Mouse (Mus musculus) kidney, postnatal 36 days (tissue): Measurements from ENCODE around the gene Irgq.
"Not testable (repeated sequence)": the region's sequence is repeated elsewhere in the genome, so short reads cannot be mapped to it uniquely, and the experiment has no call there.

Experiments
- DNase-seq, 2 experiments: peaks; one replicate each; pipeline ENCODE4 v3.0.0; 2021 to 2022; ENCODE audit warnings: mixed read lengths in 2 of 2

Gene Irgq

GRCm38 (mm10) chr7:24516319-24516718 lies 14.2 kb upstream of the Irgq start:
- peak in 1 of 2 experiments; percentile 56 for DNase-seq

- DNase-seq = no peak
Measured at GRCm38 (mm10) chr7:24517077-24517476, 13.4 kb upstream of the Irgq start.

GRCm38 (mm10) chr7:24517654-24518053 lies 12.8 kb upstream of the Irgq start:
- DNase-seq = no peak

- DNase-seq = no peak
Measured at GRCm38 (mm10) chr7:24519130-24519529, 11.4 kb upstream of the Irgq start.

GRCm38 (mm10) chr7:24520054-24520453 lies 10.4 kb upstream of the Irgq start:
- DNase-seq = not testable (repeated sequence)

GRCm38 (mm10) chr7:24522805-24523204 lies 7.7 kb upstream of the Irgq start:
- DNase-seq = no peak

- no peak for DNase-seq
Measured at GRCm38 (mm10) chr7:24523723-24524122, 6.8 kb upstream of the Irgq start.

- DNase-seq = no peak
Measured at GRCm38 (mm10) chr7:24524978-24525377, 5.5 kb upstream of the Irgq start.

GRCm38 (mm10) chr7:24525686-24526420 lies 4.6 kb upstream of the Irgq start:
- peak in 1 of 2 experiments; percentile 33 for DNase-seq

GRCm38 (mm10) chr7:24528861-24529260 lies 1.6 kb upstream of the Irgq start:
- no peak for DNase-seq

GRCm38 (mm10) chr7:24529580-24529979 lies 909 bp upstream of the Irgq start:
- no peak for DNase-seq

GRCm38 (mm10) chr7:24531211-24531971 lies 902 bp downstream of the Irgq start:
- DNase-seq = peak; percentile 68 to 86

GRCm38 (mm10) chr7:24533031-24533571 lies 2.6 kb downstream of the Irgq start:
- no peak for DNase-seq

GRCm38 (mm10) chr7:24533806-24534205 lies 3.3 kb downstream of the Irgq start:
- DNase-seq = no peak

- DNase-seq = no peak
Measured at GRCm38 (mm10) chr7:24534301-24534700, 3.8 kb downstream of the Irgq start.

- no peak for DNase-seq
Measured at GRCm38 (mm10) chr7:24537081-24537480, 6.6 kb downstream of the Irgq start.

GRCm38 (mm10) chr7:24537591-24537990 lies 7.1 kb downstream of the Irgq start:
- no peak for DNase-seq

GRCm38 (mm10) chr7:24538154-24538553 lies 7.7 kb downstream of the Irgq start:
- DNase-seq = peak; percentile 44 to 77

GRCm38 (mm10) chr7:24538701-24539100 lies 8.2 kb downstream of the Irgq start:
- no peak for DNase-seq

GRCm38 (mm10) chr7:24539686-24540085 lies 9.2 kb downstream of the Irgq start:
- DNase-seq = no peak

GRCm38 (mm10) chr7:24544506-24544905 lies 14.0 kb downstream of the Irgq start:
- DNase-seq = no peak

- peak in 1 of 2 experiments; percentile 21 for DNase-seq
Measured at GRCm38 (mm10) chr7:24546068-24546614, 15.7 kb downstream of the Irgq start, which contains the start of the genes Pinlyp and Xrcc1. Pinlyp (minus strand) TSS chr7:24546118. Xrcc1 (plus strand) TSS chr7:24546289.

- DNase-seq = peak; percentile 99 to 100
Measured at GRCm38 (mm10) chr7:24546634-24547389, 16.3 kb downstream of the Irgq start.
